Mouse (Mus musculus) C2C12 (cell line): ENCODE data around the gene Tldc2. TPM values are rescaled to one million over a fixed set of nuclear protein-coding genes. Genes with fewer than 3 reads are reported as not detected.
A peak's percentile ranks its signal among the peaks of the same experiment; 100 is the strongest.

Source experiments
- H3K27me3 ChIP-seq: one replicate; pipeline ENCODE4 v1.6.1; 2011; ENCODE audit not compliant: control insufficient read depth, insufficient read depth, insufficient read length
- H3K36me3 ChIP-seq: one replicate; pipeline ENCODE4 v1.6.1; 2011; ENCODE audit not compliant: control insufficient read depth, insufficient read depth
- H3K4me3 ChIP-seq: one replicate; pipeline ENCODE4 v1.5.1; 2011; ENCODE audit warnings: mild to moderate bottlenecking, control low read depth; ENCODE audit not compliant: poor library complexity, insufficient read depth, severe bottlenecking
- H3K79me2 ChIP-seq: one replicate; pipeline ENCODE4 v1.6.1; 2011; ENCODE audit not compliant: control insufficient read depth, insufficient read depth
- H3K79me3 ChIP-seq: one replicate; pipeline ENCODE4 v1.6.1; 2011; ENCODE audit warnings: low read depth, control low read depth
- H3ac ChIP-seq: one replicate; pipeline ENCODE3; 2011; ENCODE audit warnings: low read depth; ENCODE audit not compliant: control insufficient read depth, insufficient read length
- CEBPB ChIP-seq: IDR thresholded peaks from one replicate; pipeline ENCODE4 v1.6.1; 2011; ENCODE audit warnings: low read depth, mild to moderate bottlenecking, control low read depth, moderate library complexity
- CTCF ChIP-seq: IDR thresholded peaks from one replicate; pipeline ENCODE4 v1.5.1; 2011; ENCODE audit not compliant: control insufficient read depth, insufficient read depth, insufficient read length
- FOSL1 ChIP-seq: IDR thresholded peaks from one replicate; pipeline ENCODE4 v1.8.0; 2011; ENCODE audit warnings: mild to moderate bottlenecking, low read length; ENCODE audit not compliant: poor library complexity, insufficient read depth, severe bottlenecking
- MAX ChIP-seq: IDR thresholded peaks from one replicate; pipeline ENCODE4 v1.6.1; 2011; ENCODE audit warnings: mild to moderate bottlenecking, control low read depth
- MYOD1 ChIP-seq: IDR thresholded peaks from one replicate; pipeline ENCODE4 v1.6.1; 2011; ENCODE audit warnings: low read depth; ENCODE audit not compliant: control insufficient read depth, insufficient read length
- MYOG ChIP-seq: IDR thresholded peaks from one replicate; pipeline ENCODE4 v1.6.1; 2011; ENCODE audit not compliant: control insufficient read depth, insufficient read length; ENCODE audit errors: extremely low read depth
- USF1 ChIP-seq: IDR thresholded peaks from one replicate; pipeline ENCODE4 v1.6.1; 2011; ENCODE audit warnings: low read depth, mild to moderate bottlenecking, control low read depth, moderate library complexity
- polyA plus RNA-seq: library from polyadenylated mRNA; unstranded; fragments of >200 nt; fragmentation: generic; extraction: Trizol; gene quantifications from one replicate; pipeline ENCODE4 v1.2.1, GENCODE M21; 2012; ENCODE audit warnings: missing spikeins

The Tldc2 gene
- polyA plus RNA-seq, 1 experiment = not detected

GRCm38 (mm10) chr2:157070365-157070764 lies 16.5 kb upstream of the Tldc2 start:
- Histone ChIP-seq H3K36me3 (peaks cover 9% of the 10 kb centered on the region), H3K79me2 (peaks cover 100% of the 10 kb centered on the region), H3K79me3 (peaks cover 71% of the 10 kb centered on the region), H3K27me3 (no peaks in the 10 kb centered on the region), H3K4me3 (no peak overlapping the region), H3ac (peak overlapping the region; percentile 27)
- TF ChIP-seq MAX = no peak

GRCm38 (mm10) chr2:157071556-157071955 lies 15.3 kb upstream of the Tldc2 start:
- Histone ChIP-seq H3ac (no peak overlapping the region), H3K79me2 (peaks cover 100% of the 10 kb centered on the region), H3K4me3 (no peak overlapping the region), H3K79me3 (peaks cover 76% of the 10 kb centered on the region), H3K27me3 (no peaks in the 10 kb centered on the region), H3K36me3 (peaks cover 15% of the 10 kb centered on the region)
- TF ChIP-seq MYOG = no peak
- no peak for TF ChIP-seq MYOD1
- no peak for TF ChIP-seq CEBPB
- no peak for TF ChIP-seq FOSL1
- no peak for TF ChIP-seq USF1
- no peak for TF ChIP-seq MAX
- TF ChIP-seq CTCF = no peak

GRCm38 (mm10) chr2:157072316-157072990 lies 14.4 kb upstream of the Tldc2 start:
- Histone ChIP-seq H3K4me3 (no peak overlapping the region), H3K79me3 (peaks cover 77% of the 10 kb centered on the region), H3K79me2 (peaks cover 100% of the 10 kb centered on the region), H3K36me3 (peaks cover 19% of the 10 kb centered on the region), H3ac (no peak overlapping the region), H3K27me3 (no peaks in the 10 kb centered on the region)
- TF ChIP-seq FOSL1 (no peak), CEBPB (no peak), MYOG (no peak), MAX (no peak), USF1 (no peak), CTCF (no peak), MYOD1 (no peak)

GRCm38 (mm10) chr2:157073378-157074052 lies 13.3 kb upstream of the Tldc2 start:
- H3K4me3 ChIP-seq = no peak overlapping the region
- H3K27me3 ChIP-seq = no peaks in the 10 kb centered on the region
- peaks cover 19% of the 10 kb centered on the region for H3K36me3 ChIP-seq
- peaks cover 100% of the 10 kb centered on the region for H3K79me2 ChIP-seq
- TF ChIP-seq MAX (no peak), CTCF (no peak), FOSL1 (no peak), MYOD1 (no peak), CEBPB (no peak), USF1 (no peak), MYOG (no peak)
- no peak overlapping the region for H3ac ChIP-seq
- H3K79me3 ChIP-seq = peaks cover 73% of the 10 kb centered on the region

- Histone ChIP-seq H3K4me3 (no peak overlapping the region), H3ac (no peak overlapping the region), H3K36me3 (peaks cover 19% of the 10 kb centered on the region), H3K79me2 (peaks cover 95% of the 10 kb centered on the region), H3K27me3 (no peaks in the 10 kb centered on the region), H3K79me3 (peaks cover 66% of the 10 kb centered on the region)
- TF ChIP-seq CTCF = no peak
- TF ChIP-seq MAX = peak; percentile 59
Observed at GRCm38 (mm10) chr2:157074186-157074724, 12.6 kb upstream of the Tldc2 start.

- no peak for TF ChIP-seq MAX
- no peak for TF ChIP-seq MYOG
- no peak for TF ChIP-seq MYOD1
- TF ChIP-seq CTCF = no peak
- no peak for TF ChIP-seq CEBPB
- no peak for TF ChIP-seq FOSL1
- TF ChIP-seq USF1 = no peak
- peaks cover 63% of the 10 kb centered on the region for H3K79me3 ChIP-seq
- H3K4me3 ChIP-seq = no peak overlapping the region
- H3ac ChIP-seq = no peak overlapping the region
- peaks cover 19% of the 10 kb centered on the region for H3K36me3 ChIP-seq
- peaks cover 90% of the 10 kb centered on the region for H3K79me2 ChIP-seq
- H3K27me3 ChIP-seq = no peaks in the 10 kb centered on the region
Observed at GRCm38 (mm10) chr2:157074772-157075171, 12.1 kb upstream of the Tldc2 start.
